Mouse (Mus musculus): ENCODE measurements around the gene Tpm1. TPM values are rescaled to one million over a fixed set of nuclear protein-coding genes. Genes with fewer than 3 reads are reported as not detected.
A peak's percentile ranks its signal among the peaks of the same experiment; 100 is the strongest.

Gene Tpm1
- polyA plus RNA-seq, 1 experiment from 2014 or later, result 2,990 TPM

DNA sequence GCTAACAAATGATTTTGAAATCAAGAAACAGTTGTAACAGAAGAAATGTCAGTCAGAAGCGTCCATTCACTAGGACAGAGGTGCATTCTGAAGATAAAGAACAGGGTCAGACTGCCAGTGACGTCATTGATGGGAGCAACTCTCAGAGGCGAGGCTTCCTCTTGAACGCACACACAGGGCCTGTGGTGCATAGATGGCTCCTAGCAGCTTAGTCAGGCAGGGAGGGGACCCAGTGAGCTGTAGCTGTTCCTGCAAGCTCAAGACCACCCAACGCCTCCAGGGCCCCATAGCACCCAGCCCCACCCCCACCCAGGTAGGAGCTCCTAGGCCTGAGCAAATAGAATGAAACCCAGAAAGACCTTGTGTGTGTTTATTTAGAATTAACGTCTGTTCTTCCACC, 21.9 kb upstream of the Tpm1 start:
- Histone ChIP-seq H3K4me3 (no peak overlapping the region), H3K36me3 (no peaks in the 10 kb centered on the region), H3K27ac (peak overlapping the region; percentile 86), H3K27me3 (ENCODE audit: insufficient read depth, poor library complexity, severe bottlenecking) (no peaks in the 10 kb centered on the region), H3K9me3 (no peaks in the 10 kb centered on the region), H3K4me1 (peaks cover 26% of the 10 kb centered on the region)
- WGBS, result 14% methylated on average over 6 of the region's 6 CpGs
- no peak for DNase-seq (ENCODE audit: low spot score)

DNA sequence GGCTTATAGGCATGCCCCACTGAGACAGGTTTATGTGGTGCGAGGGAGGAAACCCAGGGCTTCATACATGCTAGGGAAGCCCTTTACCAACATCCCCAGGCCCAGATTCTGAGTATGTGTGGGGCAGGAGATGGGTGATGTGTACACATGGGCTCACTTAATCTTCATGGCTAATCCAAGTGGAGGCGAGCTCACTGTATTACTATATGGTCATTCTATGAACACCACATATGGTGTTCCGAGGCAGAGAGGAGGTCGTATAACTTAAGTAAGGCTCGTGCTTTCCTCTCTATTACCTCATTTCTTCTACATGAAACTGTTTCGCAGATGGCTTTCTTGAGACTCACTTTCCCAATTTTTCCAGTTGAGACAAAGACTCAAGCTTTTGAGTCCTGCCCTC, 17.4 kb upstream of the Tpm1 start:
- no peak overlapping the region for H3K27ac ChIP-seq

DNA sequence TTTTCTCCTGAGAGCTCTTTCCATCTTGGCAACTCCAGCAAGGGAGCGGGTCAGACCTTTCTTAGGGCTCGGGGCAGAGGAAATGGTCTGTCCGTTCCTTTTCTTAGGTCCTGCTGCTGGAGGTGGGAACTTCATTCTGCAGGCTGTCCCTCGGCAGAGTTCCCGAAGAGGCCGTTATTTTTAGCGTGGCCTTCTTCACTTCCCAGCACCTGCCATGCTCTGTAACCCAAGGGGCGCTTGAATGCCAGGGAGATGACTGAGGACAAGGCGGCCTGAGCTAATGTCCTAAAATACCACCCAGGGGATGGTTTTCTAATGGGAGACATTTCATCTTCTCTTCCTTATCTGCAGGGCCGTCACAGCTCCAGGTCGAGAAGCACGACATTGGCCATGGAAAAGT, 10.5 kb upstream of the Tpm1 start:
- 38% methylated on average over 12 of the region's 12 CpGs for WGBS
- H3K4me3 ChIP-seq, result no peak overlapping the region
- H3K27me3 ChIP-seq (ENCODE audit: insufficient read depth, poor library complexity, severe bottlenecking), result no peaks in the 10 kb centered on the region
- no peaks in the 10 kb centered on the region for H3K36me3 ChIP-seq
- DNase-seq (ENCODE audit: low spot score), result no peak
- peaks cover 17% of the 10 kb centered on the region; the same call in 1 of the 2 replicates for H3K4me1 ChIP-seq
- H3K9me3 ChIP-seq, result no peaks in the 10 kb centered on the region
- H3K27ac ChIP-seq, result peak overlapping the region; percentile 49; the same call in 1 of the 2 replicates

More for the DNA sequence above, 17.4 kb upstream of the Tpm1 start:
- Histone ChIP-seq H3K36me3 (no peaks in the 10 kb centered on the region), H3K27me3 (ENCODE audit: insufficient read depth, poor library complexity, severe bottlenecking) (no peaks in the 10 kb centered on the region), H3K4me3 (no peak overlapping the region), H3K4me1 (peaks cover 21% of the 10 kb centered on the region), H3K9me3 (no peaks in the 10 kb centered on the region)
- no peak for DNase-seq (ENCODE audit: low spot score)
- WGBS, result 88% methylated on average over 6 of the region's 6 CpGs

DNA sequence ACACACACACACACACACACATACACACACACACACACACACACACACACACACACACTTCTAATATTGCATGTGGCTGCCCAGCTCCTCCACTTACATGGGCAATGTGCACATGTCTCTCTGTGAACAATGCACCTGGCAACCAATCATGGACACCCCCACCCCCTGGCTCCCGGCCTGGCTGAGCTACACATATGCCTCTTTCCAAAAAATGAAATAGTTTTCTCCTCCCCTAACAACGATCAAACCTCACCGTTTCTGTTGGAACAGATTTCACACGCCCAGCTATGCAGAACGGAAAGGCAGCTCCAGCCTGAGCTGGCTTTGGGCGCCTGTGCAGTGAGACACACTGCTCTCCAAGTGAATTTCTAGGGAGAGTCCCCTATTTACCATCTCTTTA, 9.2 kb upstream of the Tpm1 start:
- no peak for DNase-seq (ENCODE audit: low spot score)
- H3K4me1 ChIP-seq, result peaks cover 17% of the 10 kb centered on the region; the same call in 1 of the 2 replicates
- H3K27me3 ChIP-seq (ENCODE audit: insufficient read depth, poor library complexity, severe bottlenecking), result no peaks in the 10 kb centered on the region
- H3K27ac ChIP-seq, result no peak overlapping the region
- no peaks in the 10 kb centered on the region for H3K36me3 ChIP-seq
- no peak overlapping the region for H3K4me3 ChIP-seq
- H3K9me3 ChIP-seq, result no peaks in the 10 kb centered on the region
- WGBS, result 85% methylated on average over 6 of the region's 6 CpGs

DNA sequence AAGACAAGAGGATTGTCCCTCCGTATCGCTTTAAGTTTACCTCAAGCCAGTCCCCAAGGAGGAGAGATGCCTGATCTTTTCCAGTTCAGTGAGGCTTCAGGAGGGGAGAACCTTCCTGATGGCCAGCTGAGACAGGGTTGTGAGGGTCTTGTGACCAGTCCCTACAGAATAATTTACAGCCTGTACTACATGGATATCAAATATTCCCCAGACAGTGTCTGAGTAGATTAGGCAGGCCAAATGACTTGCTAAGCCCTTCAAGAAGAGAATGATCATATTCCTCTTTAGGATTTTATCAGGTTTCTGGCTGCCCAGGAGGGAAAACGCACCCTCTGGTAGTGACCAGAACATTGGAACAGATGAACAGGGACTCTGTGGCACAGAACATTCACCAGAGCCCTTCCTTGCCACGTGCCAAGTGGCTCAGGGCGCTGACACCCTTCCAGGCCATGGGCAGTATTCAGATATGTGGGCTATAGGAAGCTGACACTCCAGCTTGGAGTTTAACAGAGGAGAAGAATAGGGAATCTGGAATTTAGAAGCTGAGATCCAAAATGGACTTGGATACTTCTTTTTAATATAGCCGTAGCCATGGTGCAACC, 1.6 kb upstream of the Tpm1 start:
- Histone ChIP-seq H3K27ac (peak overlapping the region; percentile 59), H3K9me3 (no peaks in the 10 kb centered on the region), H3K27me3 (ENCODE audit: insufficient read depth, poor library complexity, severe bottlenecking) (peaks cover 10% of the 10 kb centered on the region; the same call in 1 of the 2 replicates), H3K36me3 (peaks cover 13% of the 10 kb centered on the region; the same call in 1 of the 2 replicates), H3K4me1 (peaks cover 13% of the 10 kb centered on the region), H3K4me3 (no peak overlapping the region)
- 67% methylated on average over 6 of the region's 6 CpGs for WGBS
- DNase-seq (ENCODE audit: low spot score), result no peak

DNA sequence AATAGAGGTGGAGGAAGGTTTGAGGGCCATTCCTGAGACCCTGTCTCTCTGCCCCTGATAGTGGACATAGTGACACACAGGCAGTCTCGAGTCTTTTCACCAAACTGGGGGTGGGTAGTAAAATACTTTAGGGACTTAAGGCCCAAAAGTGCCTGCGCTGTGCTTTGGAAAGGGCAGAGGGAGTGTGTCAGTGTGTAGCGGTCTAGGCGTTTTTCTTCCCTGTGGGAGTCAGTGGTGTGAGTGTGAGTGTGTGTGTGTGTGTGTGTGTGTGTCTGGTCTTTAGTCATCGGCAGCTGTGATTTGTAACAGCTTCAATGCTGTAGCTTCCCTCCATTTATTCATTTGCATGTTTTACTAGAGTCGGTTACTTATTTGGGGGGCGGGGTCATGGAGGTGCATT, 630 bp upstream of the Tpm1 start:
- Histone ChIP-seq H3K36me3 (peaks cover 13% of the 10 kb centered on the region; the same call in 1 of the 2 replicates), H3K4me3 (peak overlapping the region; percentile 91), H3K9me3 (no peaks in the 10 kb centered on the region), H3K27ac (peak overlapping the region; percentile 97), H3K4me1 (peaks cover 17% of the 10 kb centered on the region), H3K27me3 (ENCODE audit: insufficient read depth, poor library complexity, severe bottlenecking) (peaks cover 10% of the 10 kb centered on the region; the same call in 1 of the 2 replicates)
- WGBS, result 12% methylated on average over 7 of the region's 7 CpGs
- DNase-seq (ENCODE audit: low spot score), result no peak

DNA sequence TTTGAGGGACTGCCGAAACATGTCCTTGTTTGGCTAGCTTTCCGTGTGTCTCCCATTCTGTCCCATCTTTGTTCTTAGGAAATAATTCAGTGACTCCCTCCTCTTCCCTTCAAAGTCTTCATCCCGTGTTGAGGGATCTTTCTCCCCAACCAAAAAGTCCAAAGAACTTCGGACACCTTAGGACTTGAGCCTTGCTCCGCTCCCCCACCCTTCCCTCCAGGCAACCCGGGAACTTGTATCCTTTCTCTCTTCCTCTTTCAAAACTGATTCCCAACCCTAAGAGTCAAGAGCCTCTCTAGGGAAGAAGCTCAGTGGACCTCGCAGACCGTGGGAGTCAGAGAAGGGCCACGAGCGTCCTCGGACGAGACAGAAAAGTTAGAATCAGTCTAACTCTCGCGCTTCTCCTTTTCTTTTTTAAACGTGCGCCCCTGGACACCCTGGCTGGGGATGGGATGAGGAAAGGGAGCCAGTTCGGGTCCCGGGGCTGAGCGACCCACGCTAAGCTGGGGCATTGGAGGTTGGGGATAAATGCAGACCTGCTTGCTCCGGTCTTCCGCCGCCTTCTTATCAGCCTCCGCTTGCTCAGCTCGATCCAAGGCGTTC, 622 bp downstream of the Tpm1 start:
- Histone ChIP-seq H3K9me3 (no peaks in the 10 kb centered on the region), H3K27me3 (ENCODE audit: insufficient read depth, poor library complexity, severe bottlenecking) (peaks cover 10% of the 10 kb centered on the region; the same call in 1 of the 2 replicates), H3K27ac (peak overlapping the region; percentile 97), H3K4me1 (peaks cover 19% of the 10 kb centered on the region), H3K36me3 (peaks cover 19% of the 10 kb centered on the region), H3K4me3 (peak overlapping the region; percentile 91)
- no peak for DNase-seq (ENCODE audit: low spot score)
- under 1% methylated on average over 26 of the region's 26 CpGs for WGBS

DNA sequence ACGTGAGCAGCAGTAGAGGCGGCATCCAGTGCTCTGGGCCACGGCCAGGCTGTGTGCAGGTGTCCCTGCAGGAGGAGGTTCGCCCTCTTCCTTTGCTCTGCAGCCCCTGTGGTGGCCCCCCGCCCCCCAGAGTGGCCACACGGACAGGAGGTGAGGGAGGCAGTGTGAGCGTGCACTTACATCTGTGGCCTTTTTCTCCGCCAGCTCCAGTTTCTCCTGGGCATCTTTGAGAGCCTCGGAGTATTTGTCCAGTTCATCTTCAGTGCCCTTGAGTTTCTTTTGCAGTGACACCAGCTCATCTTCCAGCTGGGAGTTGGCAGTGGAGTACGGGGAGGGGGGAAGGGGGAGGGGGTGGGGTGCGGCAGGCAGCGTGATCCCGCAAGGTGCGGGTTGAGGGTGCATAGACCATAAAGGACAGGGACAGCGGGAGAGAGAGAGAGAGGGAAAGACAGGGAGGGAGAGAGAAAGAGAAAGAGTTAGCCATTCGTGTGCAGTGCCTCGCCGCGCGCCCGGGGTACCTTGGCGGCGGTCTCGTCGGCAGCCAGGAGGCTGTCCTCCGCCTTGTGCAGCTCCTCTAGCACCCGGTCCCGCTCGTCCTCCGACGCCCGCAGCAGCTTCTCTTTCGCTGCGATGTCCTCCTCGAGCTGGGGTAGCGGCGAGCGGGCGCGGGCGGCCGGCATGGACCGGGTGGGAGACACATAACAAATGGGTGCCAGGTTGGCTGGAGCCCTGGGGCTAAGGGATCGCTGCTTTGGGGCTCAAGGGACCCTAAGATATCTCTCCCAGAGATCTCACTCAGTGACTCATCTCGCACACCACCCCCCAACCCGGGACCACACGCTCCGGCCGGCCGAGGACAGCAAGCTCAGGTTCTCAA, 1.4 kb downstream of the Tpm1 start:
- Histone ChIP-seq H3K4me3 (peak overlapping the region; percentile 91), H3K36me3 (peaks cover 24% of the 10 kb centered on the region), H3K4me1 (peaks cover 27% of the 10 kb centered on the region), H3K27ac (peak overlapping the region; percentile 97), H3K9me3 (no peaks in the 10 kb centered on the region), H3K27me3 (ENCODE audit: insufficient read depth, poor library complexity, severe bottlenecking) (peaks cover 10% of the 10 kb centered on the region; the same call in 1 of the 2 replicates)
- WGBS, result under 1% methylated on average over 50 of the region's 50 CpGs
- DNase-seq (ENCODE audit: low spot score), result no peak

DNA sequence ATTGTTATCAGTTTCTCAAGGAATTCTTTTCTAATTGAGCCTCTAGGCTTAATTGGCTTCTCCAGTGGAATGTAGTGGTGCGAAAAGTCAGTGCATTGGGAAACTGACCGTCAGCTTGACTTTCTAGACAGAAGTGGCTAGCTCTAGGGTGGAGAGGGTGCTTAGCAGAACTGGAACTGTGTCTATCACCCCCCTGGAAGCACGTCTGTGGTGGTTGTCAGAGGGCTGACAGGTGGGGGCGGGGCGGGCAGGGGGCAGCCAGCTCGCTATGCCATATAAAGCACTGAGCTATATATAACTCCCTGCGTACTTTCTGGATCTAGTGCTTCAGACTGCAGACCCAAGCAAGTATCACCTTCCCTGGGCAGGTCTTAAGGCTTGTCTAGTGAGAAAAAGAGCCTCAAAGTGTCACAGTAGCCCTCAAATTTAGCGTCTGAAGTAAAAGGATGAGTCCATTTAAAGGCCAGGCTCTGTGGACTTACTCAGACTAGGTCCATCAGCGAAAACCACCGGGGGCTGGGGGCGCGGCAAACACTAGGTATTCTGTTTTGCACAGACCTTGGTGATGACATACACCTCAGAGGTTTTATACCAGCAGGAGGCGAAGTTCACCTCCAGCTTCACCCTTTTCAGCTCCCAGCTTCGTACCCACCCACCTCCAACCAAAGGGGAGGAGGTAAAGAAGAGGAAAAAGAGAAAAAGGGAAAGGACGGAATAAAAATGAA, 2.2 kb downstream of the Tpm1 start:
- peak overlapping the region; percentile 97 for H3K27ac ChIP-seq
- peaks cover 25% of the 10 kb centered on the region for H3K36me3 ChIP-seq
- peaks cover 33% of the 10 kb centered on the region for H3K4me1 ChIP-seq
- 2% methylated on average over 15 of the region's 15 CpGs for WGBS
- peak overlapping the region; percentile 91 for H3K4me3 ChIP-seq
- no peaks in the 10 kb centered on the region for H3K9me3 ChIP-seq
- DNase-seq (ENCODE audit: low spot score), result no peak
- peaks cover 10% of the 10 kb centered on the region; the same call in 1 of the 2 replicates for H3K27me3 ChIP-seq (ENCODE audit: insufficient read depth, poor library complexity, severe bottlenecking)

DNA sequence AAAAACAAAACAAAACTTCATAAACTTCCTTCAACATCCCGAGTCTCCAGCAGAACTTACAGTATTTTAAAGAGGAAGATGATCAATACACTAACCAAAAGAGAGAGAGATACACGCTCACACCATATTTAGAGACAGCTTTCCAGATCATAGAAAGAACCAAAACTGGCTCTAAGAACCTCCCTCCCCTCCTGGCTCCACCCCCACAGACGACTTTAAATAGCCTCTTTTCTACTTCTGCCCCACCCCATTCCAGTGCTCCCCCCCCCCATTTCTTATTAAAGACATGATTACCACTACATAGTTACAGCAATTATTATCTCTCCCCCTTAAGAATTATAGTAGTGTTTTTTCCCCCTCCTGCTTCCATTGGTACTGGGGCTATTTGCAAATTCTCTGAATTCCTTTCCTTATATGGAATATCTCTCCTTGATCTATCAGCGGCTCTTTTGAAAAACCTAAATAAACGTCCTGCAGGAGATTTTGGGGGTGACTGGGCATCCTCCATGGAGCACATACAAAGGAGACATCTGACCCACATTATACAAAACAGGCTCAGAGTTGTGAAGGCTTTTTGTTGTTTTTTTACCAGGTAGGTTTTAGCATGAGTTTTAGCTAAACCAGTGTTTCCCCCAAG, 3.1 kb downstream of the Tpm1 start:
- 7% methylated on average over 5 of the region's 5 CpGs for WGBS
- Histone ChIP-seq H3K36me3 (peaks cover 30% of the 10 kb centered on the region), H3K4me1 (peaks cover 41% of the 10 kb centered on the region), H3K27ac (peak overlapping the region; percentile 97), H3K9me3 (no peaks in the 10 kb centered on the region), H3K27me3 (ENCODE audit: insufficient read depth, poor library complexity, severe bottlenecking) (peaks cover 3% of the 10 kb centered on the region; the same call in 1 of the 2 replicates), H3K4me3 (peak overlapping the region; percentile 91)
- DNase-seq (ENCODE audit: low spot score), result no peak

DNA sequence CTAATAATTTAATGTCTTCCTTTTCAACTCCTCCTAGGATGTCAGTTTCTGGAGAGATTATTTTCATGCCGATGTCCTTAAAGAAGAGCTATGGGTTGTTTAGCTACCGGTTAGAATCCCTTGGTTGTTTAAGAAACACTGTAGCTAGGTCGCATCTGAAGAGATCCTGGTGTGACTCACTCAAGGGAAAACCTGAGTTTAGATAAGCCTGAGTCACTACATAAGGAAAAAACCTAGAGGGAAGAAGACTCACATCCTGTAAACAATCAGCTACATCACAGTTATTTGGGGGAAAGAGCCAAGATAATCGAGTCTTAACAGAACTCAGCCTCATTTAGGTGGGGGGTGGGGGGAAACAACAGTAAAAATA, 3.9 kb downstream of the Tpm1 start:
- no peaks in the 10 kb centered on the region for H3K9me3 ChIP-seq
- 20% methylated on average over 4 of the region's 4 CpGs for WGBS
- H3K27me3 ChIP-seq (ENCODE audit: insufficient read depth, poor library complexity, severe bottlenecking), result no peaks in the 10 kb centered on the region
- H3K27ac ChIP-seq, result peak overlapping the region; percentile 97
- peaks cover 43% of the 10 kb centered on the region for H3K4me1 ChIP-seq
- H3K36me3 ChIP-seq, result peaks cover 36% of the 10 kb centered on the region
- DNase-seq (ENCODE audit: low spot score), result no peak
- H3K4me3 ChIP-seq, result peak overlapping the region; percentile 91
